Mouse (Mus musculus) hindbrain, postnatal 0 days (tissue): ENCODE measurements around the gene Palld. TPM values are rescaled to one million over a fixed set of nuclear protein-coding genes. Genes with fewer than 3 reads are reported as not detected.

Experiments
- ATAC-seq: fragments of 200-750 bp; cut with Nextera tagmentation; 2 replicates; pipeline ENCODE4 v1.8.0; 2017; ENCODE audit warnings: mild to moderate bottlenecking, moderate TSS enrichment, moderate library complexity
- DNase-seq: peaks from one replicate; pipeline ENCODE4 v3.0.0-alpha.2; 2015; ENCODE audit warnings: low spot score
- H3K27ac ChIP-seq: fragments of 300-500 bp; sonication (generic); 2 replicates; pipeline ENCODE4 v1.5.1; 2014; ENCODE audit warnings: mild to moderate bottlenecking
- H3K27me3 ChIP-seq: fragments of 300-500 bp; sonication (generic); 2 replicates; pipeline ENCODE4 v1.6.1; 2014; ENCODE audit warnings: low read length, mixed read lengths; ENCODE audit not compliant: insufficient read depth
- H3K36me3 ChIP-seq: fragments of 300-500 bp; sonication (generic); 2 replicates; pipeline ENCODE4 v1.6.1; 2014; ENCODE audit warnings: low read length, mixed read lengths; ENCODE audit not compliant: insufficient read depth
- H3K4me1 ChIP-seq: fragments of 300-500 bp; sonication (generic); 2 replicates; pipeline ENCODE4 v1.6.1; 2014; ENCODE audit warnings: antibody characterized with exemption, low read length, mixed read lengths; ENCODE audit not compliant: insufficient read depth
- H3K4me2 ChIP-seq: fragments of 300-500 bp; sonication (generic); 2 replicates; pipeline ENCODE4 v1.6.1; 2014; ENCODE audit warnings: low read depth, mild to moderate bottlenecking, low read length, moderate library complexity, mixed read lengths
- H3K4me3 ChIP-seq: fragments of 300-500 bp; sonication (generic); 2 replicates; pipeline ENCODE4 v1.5.1; 2014; ENCODE audit warnings: low read length
- H3K9ac ChIP-seq: fragments of 300-500 bp; sonication (generic); replicated peaks from 2 replicates; pipeline ENCODE4 v1.6.1; 2014; ENCODE audit warnings: mild to moderate bottlenecking, low read length, moderate library complexity, mixed read lengths
- H3K9me3 ChIP-seq: fragments of 300-500 bp; sonication (generic); 2 replicates; pipeline ENCODE4 v1.6.1; 2016; ENCODE audit warnings: low read length, mixed read lengths
- CTCF ChIP-seq: IDR thresholded peaks from 2 replicates; pipeline ENCODE4 v1.5.1; 2016; ENCODE audit warnings: antibody characterized with exemption, control low read depth, low read depth
- WGBS: fragments of 180-500 bp; shearing (Covaris S2); extraction: QIAGEN DNeasy Blood & Tissue Kit; methylation state at CpG from one replicate; pipeline ENCODE4 v1.1.7; 2014; 5-methylcytosine and 5-hydroxymethylcytosine counted together
- polyA plus RNA-seq: library from polyadenylated mRNA; unstranded; fragments of >200 nt; fragmentation: Nextera tagmentation; extraction: Ambion mirVana; gene quantifications from 2 replicates; pipeline ENCODE4 v1.2.1, GENCODE M21; 2015
- total RNA-seq: library from RNA; depleted of rRNA; stranded (reverse); fragments of >200 nt; gene quantifications from 2 replicates; pipeline ENCODE4 v1.2.3, GENCODE M21; 2014

The Palld gene
- total and polyA plus RNA-seq, 2 experiments from 2014 or later, result 3.5 to 14.0 TPM

GRCm38 (mm10) chr8:61714293-61714831, 188.1 kb downstream of the Palld start:
- Histone ChIP-seq H3K36me3 (no peaks in the 10 kb centered on the region), H3K4me3 (no peak overlapping the region), H3K27me3 (no peaks in the 10 kb centered on the region), H3K4me1 (no peaks in the 10 kb centered on the region), H3K9ac (no peak overlapping the region), H3K9me3 (no peaks in the 10 kb centered on the region), H3K4me2 (no peak overlapping the region), H3K27ac (no peak overlapping the region)
- 0 out of 2 replicates have a peak, but pooled peaks have one; percentile 51 for ATAC-seq
- no peak for DNase-seq
- no peak for TF ChIP-seq CTCF
- 56% methylated on average over 6 of the region's 6 CpGs for WGBS

GRCm38 (mm10) chr8:61713195-61713990, 189.1 kb downstream of the Palld start:
- no peaks in the 10 kb centered on the region for H3K27me3 ChIP-seq
- no peak overlapping the region for H3K4me3 ChIP-seq
- no peaks in the 10 kb centered on the region for H3K4me1 ChIP-seq
- ATAC-seq (no peak), DNase-seq (no peak)
- H3K9ac ChIP-seq, result no peak overlapping the region
- H3K4me2 ChIP-seq, result no peak overlapping the region
- H3K36me3 ChIP-seq, result no peaks in the 10 kb centered on the region
- H3K27ac ChIP-seq, result no peak overlapping the region
- WGBS, result 91% methylated on average over 16 of the region's 16 CpGs
- no peak for TF ChIP-seq CTCF
- no peaks in the 10 kb centered on the region for H3K9me3 ChIP-seq

- no peak overlapping the region for H3K4me2 ChIP-seq
- no peak overlapping the region for H3K27ac ChIP-seq
- H3K4me1 ChIP-seq, result no peaks in the 10 kb centered on the region
- no peaks in the 10 kb centered on the region for H3K36me3 ChIP-seq
- TF ChIP-seq CTCF, result no peak
- 64% methylated on average over 2 of the region's 2 CpGs for WGBS
- H3K27me3 ChIP-seq, result no peaks in the 10 kb centered on the region
- no peak for ATAC-seq
- no peak for DNase-seq
- H3K4me3 ChIP-seq, result no peak overlapping the region
- H3K9ac ChIP-seq, result no peak overlapping the region
- no peaks in the 10 kb centered on the region for H3K9me3 ChIP-seq
Measured at GRCm38 (mm10) chr8:61712426-61712825, 190.1 kb downstream of the Palld start.

- Histone ChIP-seq H3K27me3 (no peaks in the 10 kb centered on the region), H3K4me1 (no peaks in the 10 kb centered on the region), H3K9ac (no peak overlapping the region), H3K4me2 (no peak overlapping the region), H3K27ac (no peak overlapping the region), H3K9me3 (no peaks in the 10 kb centered on the region), H3K4me3 (no peak overlapping the region), H3K36me3 (no peaks in the 10 kb centered on the region)
- no peak for DNase-seq
- ATAC-seq, result no peak
- TF ChIP-seq CTCF, result no peak
- 75% methylated on average over 8 of the region's 8 CpGs for WGBS
Measured at GRCm38 (mm10) chr8:61708586-61709305, 193.7 kb downstream of the Palld start.

- 71% methylated on average over 3 of the region's 3 CpGs for WGBS
- no peaks in the 10 kb centered on the region for H3K9me3 ChIP-seq
Measured at GRCm38 (mm10) chr8:61705491-61705890, 197.0 kb downstream of the Palld start.

GRCm38 (mm10) chr8:61702122-61702521, 200.4 kb downstream of the Palld start:
- no peak overlapping the region for H3K9ac ChIP-seq
- H3K9me3 ChIP-seq, result no peaks in the 10 kb centered on the region
- no peaks in the 10 kb centered on the region for H3K27me3 ChIP-seq
- no peak overlapping the region for H3K27ac ChIP-seq
- DNase-seq, result no peak
- no peak for ATAC-seq
- no peak overlapping the region for H3K4me2 ChIP-seq
- 56% methylated on average over 8 of the region's 8 CpGs for WGBS
- H3K4me3 ChIP-seq, result no peak overlapping the region
- peaks cover 5% of the 10 kb centered on the region; the same call in 1 of the 2 replicates for H3K4me1 ChIP-seq
- no peak for TF ChIP-seq CTCF
- H3K36me3 ChIP-seq, result no peaks in the 10 kb centered on the region

More at GRCm38 (mm10) chr8:61705491-61705890, 197.0 kb downstream of the Palld start:
- H3K27ac ChIP-seq, result no peak overlapping the region
- H3K4me2 ChIP-seq, result no peak overlapping the region
- no peak overlapping the region for H3K9ac ChIP-seq
- H3K4me3 ChIP-seq, result no peak overlapping the region
- H3K4me1 ChIP-seq, result peaks cover 5% of the 10 kb centered on the region; the same call in 1 of the 2 replicates
- no peak for TF ChIP-seq CTCF
- peak; percentile 22 for DNase-seq
- ATAC-seq, result peak; percentile 61
- H3K27me3 ChIP-seq, result no peaks in the 10 kb centered on the region
- H3K36me3 ChIP-seq, result no peaks in the 10 kb centered on the region
